Mouse (Mus musculus): ENCODE results near the gene Rab7.

DNA sequence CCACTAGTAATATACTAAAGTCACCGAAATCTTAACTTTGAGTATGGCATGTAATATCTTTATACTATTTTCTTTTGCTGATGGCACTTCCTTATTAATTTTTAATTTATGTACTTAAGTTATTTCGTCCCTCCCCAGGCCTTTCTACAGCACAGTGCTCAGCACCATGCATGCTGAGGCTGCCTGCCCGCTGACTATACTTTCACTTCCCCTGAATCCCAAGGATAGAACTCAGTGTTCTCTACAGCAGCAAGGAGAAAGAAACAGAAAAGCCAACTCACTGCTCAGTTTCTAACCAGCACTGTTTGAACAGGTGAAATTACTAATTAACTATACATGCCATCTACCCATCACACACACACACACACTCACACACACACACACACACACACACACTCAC is 11.6 kb downstream of the Rab7 start:
- TF ChIP-seq MAX (IDR thresholded peaks at IDR 0.05; ENCODE audit: low read length): no peak
- no peak for TF ChIP-seq CTCF (conservative IDR thresholded peaks at IDR 0.05 in 1 of 2, IDR thresholded peaks at IDR 0.05 in 1 of 2; ENCODE audit: low read depth in 2 of 2, low read length in 2 of 2)
- no peak for TF ChIP-seq ZKSCAN1 (IDR thresholded peaks at IDR 0.05; ENCODE audit: borderline replicate concordance, low read depth, low read length)
- no peak for TF ChIP-seq POLR2A (IDR thresholded peaks at IDR 0.05; ENCODE audit: low read depth, low read length)
